Mouse (Mus musculus) myocyte (in vitro differentiated cells): Measurements from ENCODE around the gene E2f4.

Source experiments
- MAX ChIP-seq: IDR thresholded peaks from one replicate; pipeline ENCODE4 v1.6.1; 2011; ENCODE audit warnings: low read depth, mild to moderate bottlenecking, control low read depth
- MYOD1 ChIP-seq, 3 experiments: IDR thresholded peaks; one replicate each; pipeline ENCODE4 v1.6.1; 2011; ENCODE audit warnings: control low read depth in 2 of 3, low read depth in 2 of 3, mild to moderate bottlenecking in 2 of 3, moderate library complexity in 1 of 3; ENCODE audit not compliant: insufficient read length in 2 of 3, control insufficient read depth in 1 of 3
- POLR2A ChIP-seq: IDR thresholded peaks from one replicate; pipeline ENCODE4 v1.6.1; 2011; ENCODE audit warnings: low read depth, mild to moderate bottlenecking, control low read depth, moderate library complexity; ENCODE audit not compliant: insufficient read length
- TCF3 ChIP-seq: IDR thresholded peaks from one replicate; pipeline ENCODE4 v1.6.1; 2011; ENCODE audit warnings: low read depth, control low read depth; ENCODE audit not compliant: insufficient read length

GRCm38 (mm10) chr8:105270916-105271186 lies 26.6 kb upstream of the E2f4 start:
- no peak for TF ChIP-seq POLR2A
- TF ChIP-seq MYOD1 (IDR thresholded peaks at IDR 0.05; ENCODE audit: control insufficient read depth in 1 of 3, insufficient read length in 2 of 3, low read depth in 2 of 3), result no peak
- TF ChIP-seq TCF3, result no peak
- no peak for TF ChIP-seq MAX
